Mouse (Mus musculus) embryonic fibroblast, embryonic 13.5 days (primary cell): ENCODE results near the gene 9530068E07Rik.

Experiments used
- CTCF ChIP-seq: IDR thresholded peaks from 2 replicates; pipeline ENCODE4 v1.5.1; 2011; ENCODE audit warnings: mild to moderate bottlenecking, control low read depth, low read length, moderate library complexity, borderline replicate concordance; ENCODE audit not compliant: insufficient read depth
- POLR2A ChIP-seq: IDR thresholded peaks from 2 replicates; pipeline ENCODE4 v1.6.1; 2011; ENCODE audit warnings: low read depth, mild to moderate bottlenecking, control low read depth, low read length, moderate library complexity

DNA sequence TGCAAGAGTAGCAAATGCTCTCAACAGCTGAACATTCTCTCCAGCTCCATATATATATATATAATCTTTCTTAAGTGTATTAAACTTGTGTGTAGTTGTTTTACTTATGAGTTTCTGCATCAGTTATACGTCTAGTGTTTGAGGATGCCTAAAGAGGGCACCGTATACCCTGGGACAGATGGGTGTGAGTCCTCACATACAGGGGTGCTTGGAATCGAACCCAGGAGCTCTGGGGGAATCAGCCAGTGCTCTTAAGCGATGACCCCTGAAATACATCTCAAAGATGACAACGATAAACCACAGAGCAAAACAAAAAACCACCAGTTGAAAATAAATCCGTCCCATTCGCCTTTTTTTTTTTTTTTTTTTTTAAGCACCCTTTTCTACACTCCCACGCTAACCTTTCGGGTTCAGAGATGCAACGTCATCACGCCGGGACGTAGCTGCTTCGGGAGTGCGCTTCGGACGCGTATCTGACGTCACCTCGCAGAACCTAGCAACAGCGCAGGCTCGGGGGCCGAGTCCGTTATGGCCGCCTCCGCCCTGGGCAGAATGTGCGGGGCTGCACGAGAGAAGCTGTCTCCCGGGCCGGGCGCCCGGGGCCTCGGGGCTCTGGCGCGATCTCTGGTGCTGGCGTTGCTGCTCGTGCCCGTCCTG lies at the start of gene 9530068E07Rik:
- peak; percentile 93 for TF ChIP-seq POLR2A
- TF ChIP-seq CTCF = no peak
